Mouse (Mus musculus): ENCODE results near the gene Olfr502. TPM values are rescaled to one million over a fixed set of nuclear protein-coding genes. Genes with fewer than 3 reads are reported as not detected.

Gene Olfr502
- not detected for total RNA-seq (2023)

GRCm38 (mm10) chr7:108524965-108525364 is at the start of gene Olfr502:
Gene Olfr502, minus strand, starts transcription at chr7:108525065.

GRCm38 (mm10) chr7:108565693-108566092 is 40.8 kb upstream of the Olfr502 start, which contains the start of gene Olfr504:
Gene Olfr504, minus strand, starts transcription at chr7:108565793.

GRCm38 (mm10) chr7:108544227-108544626 is 19.4 kb upstream of the Olfr502 start, which contains the start of gene Olfr503:
Gene Olfr503, plus strand, starts transcription at chr7:108544527.

Other genes starting within 250 kb of the Olfr502 start
- gene Olfr490, start 236.1 kb downstream of the Olfr502 start, total RNA-seq (2023), result not detected
- gene Olfr491, start 211.6 kb downstream of the Olfr502 start, total RNA-seq (2023), result not detected
- not detected for gene Olfr492, start 201.4 kb downstream of the Olfr502 start, total RNA-seq (2023)
- gene Olfr493, start 178.1 kb downstream of the Olfr502 start, total RNA-seq (2023), result not detected
- gene Olfr494, start 159.7 kb downstream of the Olfr502 start, total RNA-seq (2023), result not detected
- gene Olfr495, start 131.9 kb downstream of the Olfr502 start, total RNA-seq (2023), result not detected
- gene Olfr497, start 104.6 kb downstream of the Olfr502 start, total RNA-seq (2023), result not detected
- gene Olfr498, start 59.7 kb downstream of the Olfr502 start, total RNA-seq (2023), result not detected
- gene Olfr503, start 19.5 kb upstream of the Olfr502 start, total RNA-seq (2023), result not detected
- gene Olfr504, start 40.7 kb upstream of the Olfr502 start, total RNA-seq (2023), result not detected
- not detected for gene Olfr506, start 85.7 kb upstream of the Olfr502 start, total RNA-seq (2023)
- gene Olfr507, start 96.7 kb upstream of the Olfr502 start, total RNA-seq (2023), result not detected
- gene Olfr508, start 104.9 kb upstream of the Olfr502 start, total RNA-seq (2023), result not detected
- not detected for gene Olfr509, start 126.8 kb upstream of the Olfr502 start, total RNA-seq (2023)
- not detected for gene Olfr510, start 141.4 kb upstream of the Olfr502 start, total RNA-seq (2023)
- not detected for gene Olfr512, start 188.3 kb upstream of the Olfr502 start, total RNA-seq (2023)
- gene Olfr513, start 225.9 kb upstream of the Olfr502 start, total RNA-seq (2023), result not detected